Mouse (Mus musculus) bone marrow macrophage, adult 2 months (primary cell): Measurements from ENCODE around the gene Slc12a3.

Experiments used
- CTCF ChIP-seq: IDR thresholded peaks from 2 replicates; pipeline ENCODE4 v1.5.1; 2012; ENCODE audit warnings: low read depth, mild to moderate bottlenecking, low read length, moderate library complexity
- POLR2A ChIP-seq: IDR thresholded peaks from 2 replicates; pipeline ENCODE4 v1.6.1; 2012; ENCODE audit warnings: mild to moderate bottlenecking, low read depth, low read length, borderline replicate concordance

- no peak for TF ChIP-seq CTCF
- no peak for TF ChIP-seq POLR2A
Observed at GRCm38 (mm10) chr8:94296312-94296991, 32.5 kb upstream of the Slc12a3 start.
